Mouse (Mus musculus): Measurements from ENCODE around the gene Kntc1.

- TF ChIP-seq NANOG (IDR thresholded peaks at IDR 0.05; ENCODE audit: borderline replicate concordance, low read length) (no peak), CTCF (conservative IDR thresholded peaks at IDR 0.05; ENCODE audit: low read length) (no peak), POU5F1 (IDR thresholded peaks at IDR 0.05; ENCODE audit: borderline replicate concordance, low read length) (no peak)
These were observed 67.4 kb downstream of the Kntc1 start for GRCm38 (mm10) chr5:123816891-123817290.
